In genomic region chr19:17659321-17659720, GRCm38 (mm10) we compare ENCODE assay signal across 20 mouse cellular contexts.
"Had no signal": no experiment of that assay in that cellular context is flagged by ENCODE, and none has a peak within 500 bp of the region (broad histone marks: within the 10 kb centered on the region; RNA-seq: fewer than 3 reads in every experiment).

No protein-coding gene starts in this region.

- H3K4me1 ChIP-seq: midbrain, embryonic 12.5 days; midbrain, embryonic 15.5 days; neural tube, embryonic 12.5 days; neural tube, embryonic 15.5 days; stomach, embryonic 15.5 days had no signal

- H3K9ac ChIP-seq: liver, embryonic 14.5 days; liver, postnatal 0 days; lung, embryonic 14.5 days; midbrain, embryonic 12.5 days; midbrain, embryonic 15.5 days; neural tube, embryonic 12.5 days; neural tube, embryonic 15.5 days; stomach, embryonic 15.5 days had no signal

- H3K4me3 ChIP-seq: layer of hippocampus, adult 2 months; left cerebral cortex, adult 2 months; midbrain, embryonic 12.5 days; midbrain, embryonic 15.5 days; neural tube, embryonic 12.5 days; neural tube, embryonic 15.5 days; stomach, embryonic 15.5 days had no signal

- H3K9me3 ChIP-seq: midbrain, embryonic 12.5 days; midbrain, embryonic 15.5 days; neural tube, embryonic 12.5 days; neural tube, embryonic 15.5 days; stomach, embryonic 15.5 days had no signal

- H3K4me2 ChIP-seq: lung, embryonic 14.5 days; midbrain, embryonic 12.5 days; midbrain, embryonic 15.5 days; neural tube, embryonic 12.5 days; neural tube, embryonic 15.5 days; stomach, embryonic 15.5 days had no signal

- H3K36me3 ChIP-seq: midbrain, embryonic 12.5 days; midbrain, embryonic 15.5 days; neural tube, embryonic 12.5 days; neural tube, embryonic 15.5 days; stomach, embryonic 15.5 days had no signal

- DNase-seq: kidney, adult 2 months; kidney, postnatal 25 days; layer of hippocampus, adult 9-11 months; liver, postnatal 0 days; lung, embryonic 14.5 days; retina, postnatal 1 day; right cerebral cortex, postnatal 25 days; spleen, adult 18-20 months; thymus, postnatal 36 days had no signal

- H3K27ac ChIP-seq: kidney, postnatal 0 days; layer of hippocampus, adult 2 months; left cerebral cortex, adult 2 months; liver, embryonic 14.5 days; macrophage; midbrain, embryonic 12.5 days; midbrain, embryonic 15.5 days; neural tube, embryonic 12.5 days; neural tube, embryonic 15.5 days; stomach, embryonic 15.5 days had no signal

- H3K27me3 ChIP-seq: midbrain, embryonic 12.5 days; midbrain, embryonic 15.5 days; neural tube, embryonic 12.5 days; neural tube, embryonic 15.5 days; stomach, embryonic 15.5 days had no signal

- ATAC-seq: liver, postnatal 0 days; lung, postnatal 0 days; midbrain, embryonic 15.5 days had no signal
